Mouse (Mus musculus) MEL (cell line): Measurements from ENCODE around the gene Mymk. TPM values are rescaled to one million over a fixed set of nuclear protein-coding genes. Genes with fewer than 3 reads are reported as not detected.
A peak's percentile ranks its signal among the peaks of the same experiment; 100 is the strongest.

Experiments
- DNase-seq: peaks from one replicate; pipeline ENCODE4 v3.0.0; 2011; ENCODE audit warnings: low read depth, low spot score
- H3K27ac ChIP-seq: 2 replicates; pipeline ENCODE4 v1.5.1; 2012; ENCODE audit warnings: low read depth, mild to moderate bottlenecking, control low read depth, low read length, moderate library complexity; ENCODE audit not compliant: control insufficient read depth
- H3K27me3 ChIP-seq, 2 experiments: fragments of 150-350 bp in 1 of 2; sonication (generic) in 1 of 2; 2 replicates each; pipeline ENCODE4 v1.6.1; 2012; ENCODE audit warnings: low read length in 2 of 2, mild to moderate bottlenecking in 2 of 2, improper control_type of control experiment in 1 of 2, moderate library complexity in 1 of 2; ENCODE audit not compliant: insufficient read depth in 2 of 2, control insufficient read depth in 1 of 2
- H3K36me3 ChIP-seq, 2 experiments: 2 replicates each; pipeline ENCODE4 v1.6.1; 2012 to 2014; ENCODE audit warnings: low read length in 2 of 2, improper control_type of control experiment in 1 of 2, inconsistent platforms in 1 of 2, mild to moderate bottlenecking in 1 of 2; ENCODE audit not compliant: insufficient read depth in 2 of 2, control insufficient read depth in 1 of 2
- H3K4me1 ChIP-seq, 2 experiments: fragments of 150-350 bp in 1 of 2; sonication (generic) in 1 of 2; 2 replicates each; pipeline ENCODE4 v1.6.1; 2012; ENCODE audit warnings: low read length in 2 of 2, improper control_type of control experiment in 1 of 2, mild to moderate bottlenecking in 1 of 2; ENCODE audit not compliant: insufficient read depth in 2 of 2, control insufficient read depth in 1 of 2
- H3K4me3 ChIP-seq, 2 experiments: fragments of 150-350 bp in 1 of 2; sonication (generic) in 1 of 2; 2 replicates each; pipeline ENCODE4 v1.5.1; 2012; ENCODE audit warnings: low read depth in 2 of 2, low read length in 2 of 2, mild to moderate bottlenecking in 2 of 2, moderate library complexity in 2 of 2, control low read depth in 1 of 2, improper control_type of control experiment in 1 of 2; ENCODE audit not compliant: control insufficient read depth in 1 of 2, insufficient read depth in 1 of 2
- H3K79me2 ChIP-seq: 2 replicates; pipeline ENCODE4 v1.6.1; 2012; ENCODE audit warnings: mild to moderate bottlenecking, low read length, moderate library complexity; ENCODE audit not compliant: control insufficient read depth, poor library complexity, insufficient read depth
- H3K9ac ChIP-seq: 2 replicates; pipeline ENCODE4 v1.6.1; 2012; ENCODE audit warnings: low read depth, mild to moderate bottlenecking, control low read depth, low read length, moderate library complexity; ENCODE audit not compliant: control insufficient read depth, poor library complexity, severe bottlenecking
- H3K9me3 ChIP-seq: fragments of 150-350 bp; sonication (generic); replicated peaks from 2 replicates; pipeline ENCODE4 v1.6.1; 2012; ENCODE audit warnings: mild to moderate bottlenecking, low read length, improper control_type of control experiment, moderate library complexity; ENCODE audit not compliant: insufficient read depth
- BHLHE40 ChIP-seq: IDR thresholded peaks from 2 replicates; pipeline ENCODE4 v1.6.1; 2012; ENCODE audit warnings: low read depth, mild to moderate bottlenecking, inconsistent platforms, low read length, improper control_type of control experiment, borderline replicate concordance
- CHD1 ChIP-seq: IDR thresholded peaks from 2 replicates; pipeline ENCODE4 v1.6.1; 2012; ENCODE audit warnings: low read depth, mild to moderate bottlenecking, inconsistent platforms, low read length, improper control_type of control experiment
- E2F4 ChIP-seq: IDR thresholded peaks from 2 replicates; pipeline ENCODE4 v1.6.1; 2011; ENCODE audit warnings: low read depth, low read length, improper control_type of control experiment, borderline replicate concordance
- ELF1 ChIP-seq: IDR thresholded peaks from 2 replicates; pipeline ENCODE4 v1.6.1; 2014; ENCODE audit warnings: low read depth, mild to moderate bottlenecking, inconsistent platforms, low read length, improper control_type of control experiment, moderate library complexity
- GATA1 ChIP-seq: IDR thresholded peaks from 2 replicates; pipeline ENCODE4 v1.6.1; 2011; ENCODE audit warnings: low read depth, low read length, improper control_type of control experiment
- MXI1 ChIP-seq: IDR thresholded peaks from 2 replicates; pipeline ENCODE4 v1.6.1; 2011; ENCODE audit warnings: mild to moderate bottlenecking, low read depth, low read length, improper control_type of control experiment
- MYC ChIP-seq: IDR thresholded peaks from 2 replicates; pipeline ENCODE4 v1.6.1; 2011; ENCODE audit warnings: low read depth, mild to moderate bottlenecking, low read length, improper control_type of control experiment, moderate library complexity
- NRF1 ChIP-seq: IDR thresholded peaks from 2 replicates; pipeline ENCODE4 v1.6.1; 2014; ENCODE audit warnings: low read depth, mild to moderate bottlenecking, inconsistent platforms, low read length, improper control_type of control experiment, moderate library complexity; ENCODE audit not compliant: poor library complexity, insufficient read depth, severe bottlenecking
- POLR2A ChIP-seq, 2 experiments: IDR thresholded peaks; 2 replicates each; pipeline ENCODE4 v1.6.1; 2011 to 2012; ENCODE audit warnings: low read length in 2 of 2, mild to moderate bottlenecking in 2 of 2, control low read depth in 1 of 2, improper control_type of control experiment in 1 of 2, low read depth in 1 of 2, moderate library complexity in 1 of 2; ENCODE audit not compliant: control insufficient read depth in 1 of 2, insufficient read depth in 1 of 2, poor library complexity in 1 of 2
- RAD21 ChIP-seq: IDR thresholded peaks from 2 replicates; pipeline ENCODE4 v1.6.1; 2011; ENCODE audit warnings: mild to moderate bottlenecking, low read depth, low read length, improper control_type of control experiment
- SMC3 ChIP-seq: IDR thresholded peaks from 2 replicates; pipeline ENCODE4 v1.6.1; 2011; ENCODE audit warnings: low read depth, low read length, improper control_type of control experiment
- TCF12 ChIP-seq: IDR thresholded peaks from 2 replicates; pipeline ENCODE4 v1.6.1; 2014; ENCODE audit warnings: low read depth, mild to moderate bottlenecking, inconsistent platforms, low read length, improper control_type of control experiment, moderate library complexity
- USF2 ChIP-seq, 2 experiments: IDR thresholded peaks; 2 replicates each; pipeline ENCODE4 v1.6.1; 2011 to 2012; ENCODE audit warnings: improper control_type of control experiment in 2 of 2, low read length in 2 of 2, borderline replicate concordance in 1 of 2, inconsistent platforms in 1 of 2, low read depth in 1 of 2, mild to moderate bottlenecking in 1 of 2; ENCODE audit not compliant: insufficient read depth in 1 of 2
- ZC3H11A ChIP-seq: IDR thresholded peaks from 2 replicates; pipeline ENCODE4 v1.6.1; 2012; ENCODE audit warnings: low read depth, mild to moderate bottlenecking, inconsistent platforms, low read length, improper control_type of control experiment
- ZKSCAN1 ChIP-seq: IDR thresholded peaks from 2 replicates; pipeline ENCODE4 v1.6.1; 2012; ENCODE audit warnings: low read depth, mild to moderate bottlenecking, inconsistent platforms, low read length, improper control_type of control experiment, moderate library complexity
- ZMIZ1 ChIP-seq: IDR thresholded peaks from 2 replicates; pipeline ENCODE4 v1.6.1; 2012; ENCODE audit warnings: low read depth, mild to moderate bottlenecking, inconsistent platforms, low read length, improper control_type of control experiment, moderate library complexity
- polyA plus RNA-seq, 2 experiments: library from polyadenylated mRNA; stranded (reverse) in 1 of 2; unstranded in 1 of 2; fragments of >175 nt in 1 of 2; fragments of >200 nt in 1 of 2; gene quantifications; 2 replicates each; pipeline versions ENCODE4 v1.2.1 to v1.2.4; 2012; ENCODE audit warnings: low replicate concordance in 2 of 2, low read depth in 1 of 2; ENCODE audit not compliant: insufficient read length in 2 of 2, insufficient read depth in 1 of 2, missing spikeins in 1 of 2
- total RNA-seq: library from RNA; depleted of rRNA; stranded (reverse); fragments of 300-350 nt; gene quantifications from 2 replicates; pipeline ENCODE4 v1.2.3, GENCODE M21; 2012

Mymk gene
- total and polyA plus RNA-seq, 3 experiments: not detected

- no peaks in the 10 kb centered on the region for H3K36me3 ChIP-seq
- H3K79me2 ChIP-seq: no peaks in the 10 kb centered on the region
- no peaks in the 10 kb centered on the region for H3K4me1 ChIP-seq
- H3K9me3 ChIP-seq: no peaks in the 10 kb centered on the region
- DNase-seq: no peak
- TF ChIP-seq ELF1: no peak
- no peak for TF ChIP-seq CHD1
- H3K27ac ChIP-seq: no peak overlapping the region
- H3K27me3 ChIP-seq: peaks cover 0 to 3% of the 10 kb centered on the region in 2 experiments; a peak in 2 of 4 replicates
- H3K4me3 ChIP-seq: no peak overlapping the region
- no peak overlapping the region for H3K9ac ChIP-seq
Measured at GRCm38 (mm10) chr2:27073407-27073806, 1.4 kb upstream of the Mymk start.

- TF ChIP-seq ZKSCAN1 (no peak), MXI1 (no peak), MYC (no peak), NRF1 (no peak), CHD1 (no peak), USF2 (IDR thresholded peaks at IDR 0.05; ENCODE audit: borderline replicate concordance in 1 of 2, insufficient read depth in 1 of 2, low read depth in 1 of 2, low read length in 2 of 2) (no peak), TCF12 (no peak), GATA1 (no peak), ZC3H11A (no peak), E2F4 (no peak), BHLHE40 (no peak), SMC3 (no peak), ELF1 (no peak), ZMIZ1 (no peak), POLR2A (IDR thresholded peaks at IDR 0.05; ENCODE audit: control insufficient read depth in 1 of 2, insufficient read depth in 1 of 2, low read depth in 1 of 2, low read length in 2 of 2, poor library complexity in 1 of 2) (no peak), RAD21 (no peak)
- Histone ChIP-seq H3K27ac (no peak overlapping the region), H3K27me3 (peaks cover 0 to 3% of the 10 kb centered on the region in 2 experiments; a peak in 2 of 4 replicates), H3K4me3 (no peak overlapping the region), H3K4me1 (no peaks in the 10 kb centered on the region), H3K79me2 (no peaks in the 10 kb centered on the region), H3K36me3 (no peaks in the 10 kb centered on the region), H3K9ac (no peak overlapping the region), H3K9me3 (no peaks in the 10 kb centered on the region)
- DNase-seq: peak; percentile 67
Measured at GRCm38 (mm10) chr2:27071137-27071536, 842 bp downstream of the Mymk start.
